Mouse (Mus musculus) lung, postnatal 0 days (tissue): ENCODE measurements at regions not wholly inside any gene's neighbourhood (a gene's known extent, or its start where the extent isn't known, plus 50 kb on each side); places are given as distances from the start of the nearest gene placed in this dataset.
"Not testable (repeated sequence)": the region's sequence is repeated elsewhere in the genome, so short reads cannot be mapped to it uniquely, and the experiment has no call there.

Source experiments
- CTCF ChIP-seq: IDR thresholded peaks from 2 replicates; pipeline ENCODE4 v1.5.1; 2016; ENCODE audit warnings: antibody characterized with exemption, mild to moderate bottlenecking
- EP300 ChIP-seq: IDR thresholded peaks from 2 replicates; pipeline ENCODE4 v1.6.1; 2016; ENCODE audit warnings: antibody characterized with exemption, mild to moderate bottlenecking, control low read depth

DNA sequence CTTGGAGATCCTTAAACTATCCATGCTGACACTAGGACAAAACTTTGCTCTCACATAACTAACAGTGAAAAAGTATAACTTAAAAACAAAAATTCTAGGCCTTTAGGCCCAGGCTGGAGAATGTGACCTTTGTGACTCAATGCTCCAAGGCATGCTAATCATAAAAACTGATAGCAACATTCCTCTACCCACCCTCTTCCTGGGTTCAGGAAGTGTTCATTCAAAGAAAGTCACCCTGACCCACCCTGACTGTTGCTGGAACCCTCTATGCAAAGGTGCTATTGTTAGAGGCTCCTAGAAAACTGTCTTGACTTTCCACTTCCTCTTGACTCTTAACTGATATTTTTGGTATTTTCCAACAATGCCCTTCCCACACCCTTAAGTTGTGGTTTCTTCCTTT, 72.0 kb upstream of the Gm15446 start:
- not testable (repeated sequence) for TF ChIP-seq CTCF, EP300
